Mouse (Mus musculus): ENCODE results near the gene Ckap2l. TPM values are rescaled to one million over a fixed set of nuclear protein-coding genes. Genes with fewer than 3 reads are reported as not detected.
A peak's percentile ranks its signal among the peaks of the same experiment; 100 is the strongest.

Gene Ckap2l
- 22.5 and 36.2 TPM in 2 replicates for polyA plus RNA-seq (2015; fragmentation: Nextera tagmentation; extraction: Ambion mirVana)

DNA sequence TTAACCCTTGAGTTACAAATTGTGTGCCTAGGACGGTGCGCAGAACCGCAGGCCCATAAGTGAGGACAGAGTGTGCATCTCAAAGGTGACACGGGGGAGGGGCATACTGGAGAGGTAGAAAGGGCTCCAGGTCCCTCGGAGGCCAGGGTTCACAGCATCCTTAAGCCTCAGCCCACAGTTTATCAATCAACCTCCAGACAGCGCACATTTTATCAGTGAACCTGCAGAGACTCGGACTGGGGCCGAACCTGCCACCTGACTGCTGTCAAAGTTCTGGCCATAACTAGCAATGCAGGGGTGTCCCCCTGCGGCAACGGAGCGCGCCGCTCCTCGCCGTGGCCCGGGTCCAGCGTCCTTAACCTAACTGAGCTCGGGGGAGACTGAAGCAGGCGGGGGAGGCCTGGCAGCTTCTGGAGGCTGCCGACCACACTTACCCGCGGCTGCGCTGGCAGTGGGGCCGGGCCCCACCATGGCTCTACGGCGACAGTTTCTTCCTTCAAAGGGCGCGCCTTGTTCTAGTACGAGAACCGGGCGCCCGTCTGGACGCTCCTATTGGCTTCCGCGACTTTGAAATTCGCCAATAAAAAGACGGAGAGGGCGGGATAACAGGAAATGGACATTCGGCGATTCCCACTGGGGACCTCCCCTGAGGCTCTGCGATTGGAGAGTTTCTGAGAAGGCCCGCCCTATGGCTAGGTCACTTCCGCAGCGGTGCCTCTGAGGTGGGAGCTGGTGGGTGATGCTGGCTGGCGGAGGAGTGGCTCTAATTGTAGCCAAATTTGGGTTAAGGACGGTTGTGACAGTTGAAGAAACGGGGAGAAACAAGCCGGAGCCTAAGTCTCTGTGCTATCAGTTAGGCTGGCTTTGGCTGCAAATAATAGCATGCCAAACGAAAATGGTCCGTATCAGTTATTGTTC, at the start of gene Ckap2l:
Gene Ckap2l (minus strand): TSS at position 542 of the 918 bp plus-strand sequence.
- H3K27ac ChIP-seq = peak within 1 kb of the TSS; percentile 98
- DNase-seq = peak; percentile 97
- peak; percentile 98 for ATAC-seq (ENCODE audit: low read depth)
- peak within 1 kb of the TSS; percentile 89 for H3K4me3 ChIP-seq (replicated peaks)
- H3K9me3 ChIP-seq (replicated peaks) = no peaks in the 10 kb centered on the region
- peaks cover 17% of the 10 kb centered on the region for H3K36me3 ChIP-seq
- H3K4me1 ChIP-seq (replicated peaks) = peaks cover 32% of the 10 kb centered on the region
- H3K27me3 ChIP-seq = peaks cover 11% of the 10 kb centered on the region
- WGBS (ENCODE audit: insufficient replicate concordance) = under 1% methylated on average over 50 of the region's 50 CpGs
- H3K4me2 ChIP-seq = peak within 1 kb of the TSS; percentile 83
- H3K9ac ChIP-seq = peak within 1 kb of the TSS; percentile 93

DNA sequence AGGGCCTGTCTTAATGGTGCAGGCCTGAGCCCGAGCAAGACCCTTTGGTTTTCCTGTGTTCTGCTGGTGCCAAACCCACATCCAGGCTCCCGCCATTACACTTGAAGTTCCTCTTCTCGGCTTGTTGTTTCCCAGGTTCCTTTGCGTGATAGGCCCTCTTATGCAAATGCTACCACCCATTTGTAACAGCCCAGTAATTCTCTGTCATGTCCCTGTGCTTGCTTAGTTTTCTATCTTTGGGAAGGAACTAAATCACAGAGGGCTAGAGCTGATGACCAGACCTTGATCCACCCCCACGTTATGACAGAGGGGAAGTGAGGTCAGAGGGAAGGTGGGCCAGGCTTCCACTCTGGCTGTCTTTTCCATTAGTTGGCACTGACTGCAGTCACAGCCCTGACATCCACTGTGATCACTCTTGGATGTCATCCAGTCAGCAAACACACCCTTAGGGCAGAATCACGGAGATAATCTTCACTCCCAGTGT, 41.2 kb upstream of the Ckap2l start:
- Histone ChIP-seq H3K4me2 (no peak overlapping the region), H3K4me1 (replicated peaks) (no peaks in the 10 kb centered on the region), H3K36me3 (no peaks in the 10 kb centered on the region), H3K27ac (no peak overlapping the region), H3K4me3 (replicated peaks) (no peak overlapping the region), H3K27me3 (no peaks in the 10 kb centered on the region), H3K9me3 (replicated peaks) (peaks cover 9% of the 10 kb centered on the region; the same call in 1 of the 2 replicates), H3K9ac (no peak overlapping the region)
- 41% methylated on average over 6 of the region's 6 CpGs for WGBS (ENCODE audit: insufficient replicate concordance)
- no peak for ATAC-seq (ENCODE audit: low read depth)
- DNase-seq = no peak

DNA sequence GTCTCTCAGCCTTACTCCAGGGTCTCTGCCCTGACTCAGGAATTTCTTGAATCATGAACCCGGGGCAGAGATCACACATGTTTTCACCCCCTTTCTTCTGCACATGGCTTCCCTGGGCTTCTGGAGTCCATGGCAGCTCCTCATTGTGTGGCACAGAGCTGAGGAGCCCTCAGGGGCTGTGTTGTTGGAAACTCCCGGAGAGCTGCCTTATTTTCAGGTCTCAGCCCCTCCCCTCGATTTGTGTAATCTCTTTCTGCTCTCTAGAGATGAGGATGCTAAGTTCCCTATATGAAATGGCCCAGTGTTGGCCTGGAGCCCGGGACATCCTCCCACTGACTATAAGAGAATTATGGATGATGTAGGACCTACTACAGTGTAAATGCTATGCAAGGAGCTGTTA, 36.5 kb upstream of the Ckap2l start:
- H3K27ac ChIP-seq = no peak overlapping the region
- no peak overlapping the region for H3K9ac ChIP-seq
- ATAC-seq (ENCODE audit: low read depth) (no peak), DNase-seq (no peak)
- no peaks in the 10 kb centered on the region for H3K27me3 ChIP-seq
- 53% methylated on average over 4 of the region's 4 CpGs for WGBS (ENCODE audit: insufficient replicate concordance)
- no peak overlapping the region for H3K4me2 ChIP-seq
- H3K4me3 ChIP-seq (replicated peaks) = no peak overlapping the region
- no peaks in the 10 kb centered on the region for H3K36me3 ChIP-seq
- H3K4me1 ChIP-seq (replicated peaks) = no peaks in the 10 kb centered on the region
- no peaks in the 10 kb centered on the region for H3K9me3 ChIP-seq (replicated peaks)

DNA sequence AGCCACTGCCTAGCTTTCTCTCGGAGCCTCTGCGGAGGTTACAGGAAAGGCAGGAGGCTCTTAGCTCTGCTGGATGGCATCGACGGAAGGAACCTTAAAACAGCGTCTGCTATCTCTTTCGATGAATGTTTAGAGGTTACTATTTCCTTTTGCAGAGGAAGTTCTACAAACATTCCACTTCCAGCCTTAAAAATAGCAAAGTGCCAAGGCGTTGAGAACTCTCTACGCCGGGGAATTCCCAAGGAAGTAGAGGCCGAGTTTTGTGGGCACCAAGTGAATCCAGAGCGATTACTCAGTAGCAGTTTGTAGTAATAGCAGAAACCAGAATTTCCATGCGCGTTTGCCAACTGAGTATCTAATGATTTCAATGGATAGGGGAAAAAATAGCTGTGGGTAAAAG, 33.5 kb upstream of the Ckap2l start:
- Histone ChIP-seq H3K4me3 (replicated peaks) (no peak overlapping the region), H3K36me3 (no peaks in the 10 kb centered on the region), H3K27me3 (no peaks in the 10 kb centered on the region), H3K9me3 (replicated peaks) (no peaks in the 10 kb centered on the region), H3K9ac (no peak overlapping the region), H3K4me1 (replicated peaks) (no peaks in the 10 kb centered on the region), H3K4me2 (no peak overlapping the region), H3K27ac (peak overlapping the region; percentile 37; the same call in 1 of the 2 replicates)
- DNase-seq (no peak), ATAC-seq (ENCODE audit: low read depth) (no peak)
- 27% methylated on average over 13 of the region's 13 CpGs for WGBS (ENCODE audit: insufficient replicate concordance)

DNA sequence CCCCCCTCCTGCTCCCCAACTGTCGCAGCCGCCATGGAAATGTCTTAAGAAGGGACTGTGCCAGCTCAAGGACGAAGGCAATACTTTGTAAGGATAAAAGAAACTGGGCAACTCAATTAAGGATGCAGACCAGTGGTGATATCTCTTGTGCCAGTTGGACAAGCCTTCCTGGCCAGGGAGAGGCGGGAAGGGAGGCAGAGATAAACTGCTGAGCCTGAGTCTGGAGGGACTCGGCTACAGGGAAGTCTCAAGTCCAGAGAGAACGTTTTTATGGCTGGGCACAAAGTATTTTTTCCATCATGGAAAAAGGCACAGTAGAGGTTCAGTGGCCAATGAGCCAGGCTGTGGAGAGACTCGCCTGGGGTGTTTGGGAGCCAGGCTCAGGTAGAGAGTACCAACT, 33.0 kb upstream of the Ckap2l start:
- H3K9ac ChIP-seq = no peak overlapping the region
- ATAC-seq (ENCODE audit: low read depth) (no peak), DNase-seq (no peak)
- peak overlapping the region; percentile 37 for H3K27ac ChIP-seq
- no peaks in the 10 kb centered on the region for H3K27me3 ChIP-seq
- H3K36me3 ChIP-seq = no peaks in the 10 kb centered on the region
- no peaks in the 10 kb centered on the region for H3K4me1 ChIP-seq (replicated peaks)
- 24% methylated on average over 7 of the region's 7 CpGs for WGBS (ENCODE audit: insufficient replicate concordance)
- H3K9me3 ChIP-seq (replicated peaks) = no peaks in the 10 kb centered on the region
- no peak overlapping the region for H3K4me2 ChIP-seq
- no peak overlapping the region for H3K4me3 ChIP-seq (replicated peaks)

DNA sequence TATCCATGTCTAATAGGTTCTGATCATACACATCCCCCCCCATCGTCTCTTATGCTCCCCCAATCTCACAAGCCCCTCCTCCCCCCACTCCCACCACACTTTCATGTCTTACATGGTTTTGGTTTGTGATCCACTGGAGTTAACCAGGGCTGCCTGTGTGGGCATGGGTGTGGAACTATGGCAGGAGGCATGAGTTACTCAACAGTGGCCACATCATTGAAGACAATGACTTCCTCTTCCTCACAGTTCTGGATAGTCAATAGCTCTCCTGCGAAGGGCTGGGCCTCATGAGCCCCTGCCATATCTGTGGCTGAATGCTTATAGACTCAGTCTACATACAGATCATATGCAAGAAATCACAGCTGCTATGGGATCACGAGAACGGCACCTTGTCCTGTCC, 31.2 kb upstream of the Ckap2l start:
- WGBS (ENCODE audit: insufficient replicate concordance) = 66% methylated on average over 4 of the region's 4 CpGs
- ATAC-seq (ENCODE audit: low read depth) = no peak
- Histone ChIP-seq H3K36me3 (no peaks in the 10 kb centered on the region), H3K4me1 (replicated peaks) (no peaks in the 10 kb centered on the region), H3K27ac (no peak overlapping the region), H3K4me3 (replicated peaks) (no peak overlapping the region), H3K9me3 (replicated peaks) (no peaks in the 10 kb centered on the region), H3K9ac (no peak overlapping the region), H3K4me2 (no peak overlapping the region), H3K27me3 (no peaks in the 10 kb centered on the region)
- DNase-seq = no peak

DNA sequence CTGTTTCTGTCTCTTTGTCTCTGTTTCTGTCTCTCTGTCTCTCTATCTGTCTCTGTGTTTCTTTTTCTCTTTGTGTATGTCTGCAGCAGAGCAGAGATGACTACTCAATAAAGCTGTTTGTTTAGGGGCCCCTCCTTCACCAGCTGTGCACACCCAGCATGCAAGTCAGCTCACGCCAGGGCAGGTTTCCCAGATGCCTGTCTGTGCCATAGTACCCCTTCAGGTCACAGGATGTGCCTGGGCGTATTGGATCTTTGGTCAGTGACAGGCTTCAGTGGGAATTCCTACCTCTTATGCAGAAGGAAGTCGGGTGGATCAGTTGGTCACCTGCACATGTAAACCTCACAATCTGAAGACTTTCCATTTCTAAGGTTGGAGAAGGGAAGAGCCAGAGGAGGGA, 27.2 kb upstream of the Ckap2l start:
- Histone ChIP-seq H3K4me3 (replicated peaks) (no peak overlapping the region), H3K4me1 (replicated peaks) (no peaks in the 10 kb centered on the region), H3K36me3 (no peaks in the 10 kb centered on the region), H3K9me3 (replicated peaks) (no peaks in the 10 kb centered on the region), H3K4me2 (no peak overlapping the region), H3K27me3 (no peaks in the 10 kb centered on the region), H3K27ac (no peak overlapping the region), H3K9ac (no peak overlapping the region)
- DNase-seq (no peak), ATAC-seq (ENCODE audit: low read depth) (no peak)
- WGBS (ENCODE audit: insufficient replicate concordance) = 62% methylated on average over 3 of the region's 3 CpGs

DNA sequence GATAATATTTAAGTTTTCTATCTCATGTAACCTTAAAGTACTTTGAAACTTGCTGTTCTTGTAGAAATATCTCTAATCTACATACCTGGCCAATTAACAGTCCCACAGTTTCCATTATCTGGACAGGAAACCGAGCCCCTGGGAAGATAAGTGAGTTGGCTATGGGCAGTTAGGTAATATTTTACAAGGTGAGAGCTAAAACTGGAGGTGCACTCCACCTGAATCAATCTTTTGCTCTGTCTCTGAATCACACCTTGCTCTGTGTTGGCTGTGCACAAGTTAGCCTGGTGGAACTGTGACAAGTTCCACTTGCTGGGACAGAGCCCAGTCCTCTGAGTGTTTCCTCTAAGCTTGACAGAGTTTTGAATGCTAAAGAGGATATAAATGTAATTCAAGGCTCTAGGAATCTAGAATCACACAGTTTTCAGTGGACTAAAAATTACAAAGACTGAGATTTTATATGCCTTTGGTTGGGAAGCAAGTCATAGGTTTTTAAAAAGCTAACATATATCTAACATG, 25.2 kb upstream of the Ckap2l start:
- Histone ChIP-seq H3K27ac (no peak overlapping the region), H3K4me3 (replicated peaks) (no peak overlapping the region), H3K27me3 (no peaks in the 10 kb centered on the region), H3K4me2 (no peak overlapping the region), H3K9me3 (replicated peaks) (no peaks in the 10 kb centered on the region), H3K9ac (no peak overlapping the region), H3K36me3 (no peaks in the 10 kb centered on the region), H3K4me1 (replicated peaks) (no peaks in the 10 kb centered on the region)
- DNase-seq (no peak), ATAC-seq (ENCODE audit: low read depth) (no peak)
- 27% methylated on average over 1 of the region's 1 CpGs for WGBS (ENCODE audit: insufficient replicate concordance)

DNA sequence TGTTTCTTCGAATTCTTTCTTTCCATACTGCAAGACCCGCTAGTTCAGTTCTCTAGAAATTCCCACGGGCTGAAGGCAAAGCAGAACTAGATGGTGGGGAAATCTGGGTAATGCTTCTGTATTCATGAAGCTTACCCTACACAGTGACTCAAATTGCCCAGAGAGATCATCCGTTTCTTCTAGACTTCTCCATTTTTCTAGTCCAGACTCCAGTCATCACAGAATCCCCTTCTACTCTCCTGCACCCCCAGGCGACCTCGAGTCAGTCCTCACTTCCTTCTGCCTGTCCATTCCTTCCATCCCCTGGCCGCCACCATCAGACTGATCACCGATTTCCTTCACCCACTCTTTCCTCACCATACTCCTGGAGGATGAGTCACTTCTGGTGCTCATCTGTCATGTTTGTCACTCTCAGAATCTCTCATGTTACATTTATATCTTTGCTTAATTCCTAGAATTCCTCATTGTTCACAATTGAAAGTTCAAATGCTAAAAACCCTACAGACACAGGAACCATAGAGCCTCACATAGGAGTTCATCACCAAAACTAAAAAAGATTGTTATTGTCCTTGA, 23.1 kb upstream of the Ckap2l start:
- WGBS (ENCODE audit: insufficient replicate concordance) = 37% methylated on average over 8 of the region's 8 CpGs
- no peak for DNase-seq
- no peak overlapping the region for H3K27ac ChIP-seq
- H3K9me3 ChIP-seq (replicated peaks) = no peaks in the 10 kb centered on the region
- H3K9ac ChIP-seq = no peak overlapping the region
- no peaks in the 10 kb centered on the region for H3K36me3 ChIP-seq
- H3K4me3 ChIP-seq (replicated peaks) = no peak overlapping the region
- no peaks in the 10 kb centered on the region for H3K27me3 ChIP-seq
- H3K4me2 ChIP-seq = no peak overlapping the region
- no peaks in the 10 kb centered on the region for H3K4me1 ChIP-seq (replicated peaks)
- ATAC-seq (ENCODE audit: low read depth) = no peak

DNA sequence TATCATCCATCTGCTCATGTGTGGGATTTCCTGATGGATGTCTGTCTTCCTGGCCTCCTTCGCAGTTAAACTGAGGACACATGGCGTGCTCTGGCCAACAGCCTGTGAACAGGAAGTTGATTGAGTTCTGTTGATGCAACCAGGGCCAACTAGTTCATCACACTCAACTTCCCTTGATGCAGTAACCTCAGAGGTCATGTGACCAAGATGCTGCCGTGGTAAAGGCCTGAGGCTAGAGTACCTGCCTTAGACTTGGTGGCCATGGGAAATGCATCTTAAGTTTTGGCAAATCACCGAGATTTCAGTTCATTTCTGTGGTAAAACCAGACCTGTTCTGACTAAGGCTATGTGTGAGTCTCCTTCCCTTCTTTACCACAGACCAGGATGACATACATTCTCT, 18.8 kb upstream of the Ckap2l start:
- H3K27ac ChIP-seq = no peak overlapping the region
- no peaks in the 10 kb centered on the region for H3K9me3 ChIP-seq (replicated peaks)
- WGBS (ENCODE audit: insufficient replicate concordance) = 32% methylated on average over 4 of the region's 4 CpGs

DNA sequence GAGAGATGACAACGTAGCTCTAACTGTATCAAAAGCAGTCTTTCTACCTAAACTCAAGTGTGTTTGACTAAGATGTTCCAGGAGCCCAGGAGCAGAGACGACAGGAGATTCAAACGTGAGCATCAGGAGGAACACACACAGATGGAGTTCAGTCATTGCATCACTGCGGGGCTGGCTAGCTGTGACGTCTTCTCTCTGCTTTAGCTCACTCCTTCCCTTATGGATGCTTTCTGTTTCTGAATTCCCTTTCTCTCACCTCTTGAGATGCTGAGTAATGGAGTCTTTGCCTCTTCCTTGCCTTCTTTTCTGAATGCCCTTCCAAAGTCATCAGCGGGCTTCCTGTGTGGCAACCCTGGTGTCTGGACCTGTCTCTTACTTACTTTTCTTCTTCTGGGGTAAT, 17.9 kb upstream of the Ckap2l start:
- H3K27me3 ChIP-seq = no peaks in the 10 kb centered on the region

More for the DNA sequence above, 18.8 kb upstream of the Ckap2l start:
- H3K27me3 ChIP-seq = no peaks in the 10 kb centered on the region
- no peaks in the 10 kb centered on the region for H3K4me1 ChIP-seq (replicated peaks)
- ATAC-seq (ENCODE audit: low read depth) (no peak), DNase-seq (no peak)
- H3K36me3 ChIP-seq = no peaks in the 10 kb centered on the region
- no peak overlapping the region for H3K4me2 ChIP-seq
- H3K9ac ChIP-seq = no peak overlapping the region
- no peak overlapping the region for H3K4me3 ChIP-seq (replicated peaks)

More for the DNA sequence above, 17.9 kb upstream of the Ckap2l start:
- WGBS (ENCODE audit: insufficient replicate concordance) = 63% methylated on average over 6 of the region's 6 CpGs
- Histone ChIP-seq H3K4me2 (no peak overlapping the region), H3K9ac (no peak overlapping the region), H3K27ac (no peak overlapping the region), H3K4me3 (replicated peaks) (no peak overlapping the region), H3K9me3 (replicated peaks) (no peaks in the 10 kb centered on the region), H3K4me1 (replicated peaks) (no peaks in the 10 kb centered on the region), H3K36me3 (no peaks in the 10 kb centered on the region)
- ATAC-seq (ENCODE audit: low read depth) (no peak), DNase-seq (no peak)
